ENCODE assay signal across 27 mouse cellular contexts in genomic region chr7:109328772-109329171, GRCm38 (mm10).
"Had no signal": no experiment of that assay in that cellular context is flagged by ENCODE, and none has a peak within 500 bp of the region (broad histone marks: within the 10 kb centered on the region; RNA-seq: fewer than 3 reads in every experiment).

No protein-coding gene starts in this region.

- H3K4me3 ChIP-seq: gastrocnemius, adult 2 months; heart, embryonic 10.5 days; heart, embryonic 12.5 days; hindbrain, embryonic 10.5 days; hindbrain, embryonic 12.5 days; intestine, embryonic 15.5 days; layer of hippocampus, adult 2 months; left cerebral cortex, adult 2 months; limb, embryonic 10.5 days; limb, embryonic 12.5 days; liver, embryonic 13.5 days had no signal

- H3K4me2 ChIP-seq: heart, embryonic 12.5 days; hindbrain, embryonic 12.5 days; hindbrain, embryonic 14.5 days; intestine, embryonic 15.5 days; limb, embryonic 12.5 days; liver, embryonic 11.5 days; liver, embryonic 13.5 days had no signal

- H3K9ac ChIP-seq: heart, embryonic 12.5 days; hindbrain, embryonic 12.5 days; hindbrain, embryonic 14.5 days; intestine, embryonic 15.5 days; limb, embryonic 12.5 days; liver, embryonic 13.5 days had no signal

- ATAC-seq: hindbrain, embryonic 16.5 days; inflammation-experienced regulatory T-cells, adult 6 months; intestine, embryonic 15.5 days; intestine, postnatal 0 days had no signal

- H3K9me3 ChIP-seq: heart, embryonic 10.5 days; heart, embryonic 12.5 days; hindbrain, embryonic 10.5 days; hindbrain, embryonic 12.5 days; intestine, embryonic 15.5 days; limb, embryonic 10.5 days; limb, embryonic 12.5 days; liver, embryonic 13.5 days had no signal

- DNase-seq: gastrocnemius, adult 2 months; gastrocnemius, postnatal 10 days; gastrocnemius, postnatal 25 days; heart, adult 18-20 months; heart, postnatal 10 days; heart, postnatal 4 days; kidney, adult 18-20 months; kidney, adult 8-10 months; kidney, postnatal 10 days; kidney, postnatal 25 days; kidney, postnatal 4 days; liver; liver, embryonic 13.5 days had no signal

- H3K27ac ChIP-seq: gastrocnemius, adult 2 months; heart, embryonic 10.5 days; hindbrain, embryonic 10.5 days; hindbrain, embryonic 12.5 days; hindbrain, embryonic 14.5 days; intestine, embryonic 15.5 days; layer of hippocampus, adult 2 months; left cerebral cortex, adult 2 months; limb, embryonic 10.5 days; limb, embryonic 12.5 days; liver, embryonic 13.5 days had no signal

- H3K36me3 ChIP-seq: heart, embryonic 10.5 days; heart, embryonic 12.5 days; hindbrain, embryonic 10.5 days; hindbrain, embryonic 12.5 days; intestine, embryonic 15.5 days; limb, embryonic 10.5 days; limb, embryonic 12.5 days; liver, embryonic 13.5 days had no signal

- H3K4me1 ChIP-seq: heart, embryonic 10.5 days; heart, embryonic 12.5 days; hindbrain, embryonic 10.5 days; hindbrain, embryonic 12.5 days; limb, embryonic 10.5 days; limb, embryonic 12.5 days; liver, embryonic 13.5 days had no signal

- H3K27me3 ChIP-seq: heart, embryonic 12.5 days; hindbrain, embryonic 12.5 days; intestine, embryonic 15.5 days; limb, embryonic 12.5 days; liver, embryonic 13.5 days had no signal
